19 mouse cellular contexts compared by ENCODE assay signal in genomic region chr4:104122364-104122763, GRCm38 (mm10).
"Had no signal": no experiment of that assay in that cellular context is flagged by ENCODE, and none has a peak within 500 bp of the region (broad histone marks: within the 10 kb centered on the region; RNA-seq: fewer than 3 reads in every experiment).

No protein-coding gene starts in this region.

- H3K4me1 ChIP-seq: hindbrain, embryonic 15.5 days; limb, embryonic 10.5 days; liver, embryonic 15.5 days; midbrain, embryonic 10.5 days; midbrain, embryonic 15.5 days; neural tube, embryonic 13.5 days had no signal

- ATAC-seq: inflammation-experienced regulatory T-cells, adult 6 months; intestine, postnatal 0 days; midbrain, embryonic 15.5 days had no signal

- H3K9ac ChIP-seq: hindbrain, embryonic 15.5 days; liver, embryonic 15.5 days; lung, embryonic 14.5 days; midbrain, embryonic 15.5 days; neural tube, embryonic 13.5 days had no signal

- H3K9me3 ChIP-seq: hindbrain, embryonic 15.5 days; limb, embryonic 10.5 days; liver, embryonic 15.5 days; midbrain, embryonic 10.5 days; midbrain, embryonic 15.5 days; neural tube, embryonic 13.5 days had no signal

- DNase-seq: kidney, adult 8-10 months; kidney, postnatal 4 days; layer of hippocampus, adult 9-11 months; lung, postnatal 10 days; lung, postnatal 4 days; retina, postnatal 1 day; right cerebral cortex, postnatal 14 days; thymus, adult 18-20 months; thymus, postnatal 25 days had no signal

- H3K27me3 ChIP-seq: hindbrain, embryonic 15.5 days; liver, embryonic 15.5 days; midbrain, embryonic 15.5 days; neural tube, embryonic 13.5 days had no signal

- H3K36me3 ChIP-seq: hindbrain, embryonic 15.5 days; limb, embryonic 10.5 days; liver, embryonic 15.5 days; midbrain, embryonic 10.5 days; midbrain, embryonic 15.5 days; neural tube, embryonic 13.5 days had no signal

- H3K4me3 ChIP-seq: hindbrain, embryonic 15.5 days; limb, embryonic 10.5 days; liver, embryonic 15.5 days; midbrain, embryonic 10.5 days; midbrain, embryonic 15.5 days; neural tube, embryonic 13.5 days had no signal

- H3K4me2 ChIP-seq: hindbrain, embryonic 15.5 days; liver, embryonic 11.5 days; liver, embryonic 15.5 days; lung, embryonic 14.5 days; midbrain, embryonic 15.5 days; neural tube, embryonic 13.5 days had no signal

- H3K27ac ChIP-seq: hindbrain, embryonic 15.5 days; limb, embryonic 10.5 days; liver, embryonic 15.5 days; midbrain, embryonic 10.5 days; midbrain, embryonic 15.5 days; neural tube, embryonic 13.5 days had no signal
